Mouse (Mus musculus): Measurements from ENCODE around the gene Ccdc158. TPM values are rescaled to one million over a fixed set of nuclear protein-coding genes. Genes with fewer than 3 reads are reported as not detected.

Gene Ccdc158
- total RNA-seq, 2 experiments from 2014 or later: 0.31 to 0.54 TPM

- Histone ChIP-seq H3K27ac (no peak overlapping the region), H3K4me3 (no peak overlapping the region)
- TF ChIP-seq CTCF (IDR thresholded peaks at IDR 0.05): no peak
- no peak for DNase-seq
- intact Hi-C loops (cut with DNase I): no loop called here
These were observed 67.4 kb downstream of the Ccdc158 start for GRCm38 (mm10) chr5:92607492-92608229.

- DNase-seq: peak; percentile 41
- intact Hi-C loops (cut with DNase I): loop anchor here (5.0 kb wide), 1 partner anchor 53 kb away; no protein-coding TSS in a partner anchor
- no peak for TF ChIP-seq CTCF (IDR thresholded peaks at IDR 0.05)
- H3K4me3 ChIP-seq: peak overlapping the region; percentile 92
- H3K27ac ChIP-seq: peak overlapping the region; percentile 92
These were observed 70.4 kb downstream of the Ccdc158 start for GRCm38 (mm10) chr5:92604452-92605247.

- peak within 1 kb of the TSS; percentile 92 for H3K4me3 ChIP-seq
- peak within 1 kb of the TSS; percentile 92 for H3K27ac ChIP-seq
- DNase-seq: peak; percentile 86
- intact Hi-C loops (cut with DNase I): loop anchor here (5.0 kb wide), 1 partner anchor 54 kb away; no protein-coding TSS in a partner anchor
- no peak; the same call in 1 of the 2 replicates for TF ChIP-seq CTCF (IDR thresholded peaks at IDR 0.05)
These were observed 72.1 kb downstream of the Ccdc158 start, which contains the start of gene Stbd1 for GRCm38 (mm10) chr5:92602691-92603690. Stbd1 (plus strand) TSS chr5:92603041.

- intact Hi-C loops (cut with DNase I): loop anchor here (2.0 kb wide), 1 partner anchor 94 kb away; no protein-coding TSS in a partner anchor
- Histone ChIP-seq H3K27ac (peak overlapping the region; percentile 92), H3K4me3 (peak overlapping the region; percentile 22)
- DNase-seq: peak; percentile 89
- no peak for TF ChIP-seq CTCF (IDR thresholded peaks at IDR 0.05)
These were observed 76.0 kb downstream of the Ccdc158 start for GRCm38 (mm10) chr5:92599030-92599429.

- no peak for DNase-seq
- TF ChIP-seq CTCF (IDR thresholded peaks at IDR 0.05): no peak
- H3K27ac ChIP-seq: peak overlapping the region; percentile 88
- intact Hi-C loops (cut with DNase I): no loop called here
- no peak overlapping the region for H3K4me3 ChIP-seq
These were observed 78.2 kb downstream of the Ccdc158 start for GRCm38 (mm10) chr5:92596865-92597264.

GRCm38 (mm10) chr5:92595026-92595425 lies 80.0 kb downstream of the Ccdc158 start:
- intact Hi-C loops (cut with DNase I): no loop called here
- TF ChIP-seq CTCF (IDR thresholded peaks at IDR 0.05): no peak
- peak; percentile 72 for DNase-seq
- Histone ChIP-seq H3K27ac (peak overlapping the region; percentile 88), H3K4me3 (peak overlapping the region; percentile 19; the same call in 1 of the 2 replicates)

- Histone ChIP-seq H3K4me3 (no peak overlapping the region), H3K27ac (no peak overlapping the region)
- intact Hi-C loops (cut with DNase I): no loop called here
- TF ChIP-seq CTCF (IDR thresholded peaks at IDR 0.05): no peak
- DNase-seq: no peak
These were observed 89.1 kb downstream of the Ccdc158 start for GRCm38 (mm10) chr5:92585932-92586331.

GRCm38 (mm10) chr5:92579559-92579958 lies 95.5 kb downstream of the Ccdc158 start:
- DNase-seq: no peak
- TF ChIP-seq CTCF (IDR thresholded peaks at IDR 0.05): no peak
- no peak overlapping the region for H3K27ac ChIP-seq
- intact Hi-C loops (cut with DNase I): no loop called here
- no peak overlapping the region for H3K4me3 ChIP-seq

GRCm38 (mm10) chr5:92571232-92571631 lies 103.8 kb downstream of the Ccdc158 start:
- intact Hi-C loops (cut with DNase I): no loop called here
- no peak for TF ChIP-seq CTCF (IDR thresholded peaks at IDR 0.05)
- Histone ChIP-seq H3K27ac (no peak overlapping the region), H3K4me3 (no peak overlapping the region)
- no peak for DNase-seq

- Histone ChIP-seq H3K27ac (no peak overlapping the region), H3K4me3 (no peak overlapping the region)
- no peak for TF ChIP-seq CTCF (IDR thresholded peaks at IDR 0.05)
- DNase-seq: no peak
- intact Hi-C loops (cut with DNase I): no loop called here
These were observed 113.1 kb downstream of the Ccdc158 start for GRCm38 (mm10) chr5:92562002-92562401.

- H3K4me3 ChIP-seq: no peak overlapping the region
- DNase-seq: no peak
- no peak for TF ChIP-seq CTCF (IDR thresholded peaks at IDR 0.05)
- no peak overlapping the region for H3K27ac ChIP-seq
- intact Hi-C loops (cut with DNase I): no loop called here
These were observed 114.9 kb downstream of the Ccdc158 start for GRCm38 (mm10) chr5:92560201-92560600.

Other genes starting within 250 kb of the Ccdc158 start
- 10 to 100 TPM in 1 of 2 experiments, 1 to 10 TPM in 1; 8.9 to 12.5 TPM for gene Nup54, start 240.1 kb downstream of the Ccdc158 start, total RNA-seq (2021)
- gene Scarb2, start 168.4 kb downstream of the Ccdc158 start, total RNA-seq (2021): 10 to 100 TPM; 61.7 to 78.6 TPM
- gene Fam47e, start 120.2 kb downstream of the Ccdc158 start, total RNA-seq (2021): not detected
- 10 to 100 TPM; 37.8 to 52.6 TPM for gene Stbd1, start 72.2 kb downstream of the Ccdc158 start, total RNA-seq (2021)
- 1 to 10 TPM in 1 of 2 experiments, under 1 TPM in 1; 0.53 to 1.2 TPM for gene Shroom3, start 8.2 kb upstream of the Ccdc158 start, total RNA-seq (2021)